Mouse (Mus musculus) left cerebral cortex, postnatal 25 days (tissue): ENCODE results near the gene Wnt2. TPM values are rescaled to one million over a fixed set of nuclear protein-coding genes. Genes with fewer than 3 reads are reported as not detected.

Experiments used
- DNase-seq, 2 experiments: peaks; one replicate each; pipeline ENCODE4 v3.0.0; 2022; ENCODE audit warnings: low spot score in 2 of 2, mixed read lengths in 1 of 2
- intact Hi-C: fragments of 180-260 bp; cut with DNase I; formaldehyde crosslinking; loops from one replicate; pipeline ENCODE4 v1.15.1; 2025
- total RNA-seq, 2 experiments: library from RNA; stranded (reverse); gene quantifications; 2 replicates each; pipeline ENCODE4 v1.2.3; 2021

Wnt2 gene
- total RNA-seq, 2 experiments from 2014 or later = 5.9 to 7.0 TPM

DNA sequence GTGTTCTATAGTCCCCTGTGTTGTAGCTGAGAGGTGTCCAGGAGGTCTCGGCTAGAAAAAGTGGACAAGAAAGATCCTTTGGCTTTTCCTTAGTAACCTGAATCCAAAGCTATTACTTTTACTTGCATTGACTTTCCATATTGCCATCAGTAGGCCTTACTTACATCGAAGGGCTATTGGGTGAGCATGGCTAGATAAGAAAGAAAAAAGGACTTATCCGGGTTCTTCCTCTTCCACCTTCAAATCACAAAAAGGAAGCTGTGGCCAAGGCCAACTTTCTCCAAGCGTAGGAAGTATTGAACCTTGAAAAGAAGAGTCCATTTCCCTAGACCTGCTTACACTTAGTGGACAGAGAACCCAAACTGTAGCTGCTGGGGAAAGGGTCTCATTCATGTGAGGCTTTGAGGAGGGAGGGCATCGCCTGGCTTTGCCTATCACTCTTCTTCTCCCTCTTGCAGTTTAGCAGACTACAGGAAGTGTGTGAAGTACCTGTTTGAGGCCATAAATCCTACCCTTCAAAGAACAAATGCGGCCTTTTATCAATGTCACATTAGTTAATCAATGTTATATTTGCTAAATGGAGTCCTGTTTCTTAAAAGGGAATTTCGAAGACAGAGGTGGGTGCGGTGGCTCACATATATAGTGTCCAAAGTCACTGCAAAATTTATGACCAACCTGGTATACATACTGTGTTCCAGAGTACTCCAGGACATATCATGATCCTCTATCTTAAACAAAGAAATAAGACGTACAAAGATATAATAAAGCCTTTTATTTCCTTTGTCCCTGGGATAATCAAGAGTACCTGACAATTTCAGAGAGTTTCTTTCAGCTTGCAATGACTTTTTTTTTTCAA lies 40.0 kb downstream of the Wnt2 start:
- intact Hi-C loops = no loop called here
- no peak for DNase-seq

DNA sequence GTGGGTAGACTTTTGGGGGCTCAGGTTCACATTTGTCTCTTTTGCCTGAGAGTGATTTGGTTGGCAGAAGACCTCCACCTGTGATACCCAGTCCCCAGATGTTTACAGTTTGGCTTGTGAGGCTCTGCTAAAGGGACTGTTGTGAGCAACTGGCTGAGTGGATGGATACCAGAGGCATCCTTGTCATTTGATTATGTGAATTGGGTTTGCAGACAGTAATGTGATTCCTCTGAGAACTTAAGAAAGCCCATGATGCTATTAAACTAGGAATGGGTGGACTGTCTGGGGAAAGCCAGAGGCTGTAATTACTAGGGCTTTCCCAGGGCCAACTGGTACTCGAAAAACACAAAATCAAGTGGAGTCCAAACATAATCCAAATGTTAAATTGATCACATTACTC lies 51.0 kb downstream of the Wnt2 start:
- no peak for DNase-seq
- intact Hi-C loops = no loop called here

DNA sequence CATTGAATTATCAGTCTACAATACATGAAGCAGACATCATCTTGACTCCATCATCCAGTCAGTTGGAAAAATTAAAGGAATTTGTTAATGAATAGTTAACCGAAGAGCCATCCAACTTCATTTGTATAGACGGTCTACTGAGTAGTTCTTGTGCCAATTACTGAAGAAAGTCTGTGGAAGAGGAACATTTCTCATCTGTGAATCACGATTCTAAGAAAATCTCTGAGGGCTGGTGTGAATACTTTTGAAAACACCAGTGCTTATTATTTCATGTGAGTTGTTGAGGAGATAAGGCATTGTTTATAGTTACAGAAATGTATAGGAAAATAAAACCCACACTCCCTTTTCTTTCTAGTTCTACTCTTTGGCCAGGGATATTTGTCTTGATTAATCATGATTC lies 51.5 kb downstream of the Wnt2 start:
- DNase-seq = peak in 1 of 2 experiments; percentile 61
- intact Hi-C loops = no loop called here

DNA sequence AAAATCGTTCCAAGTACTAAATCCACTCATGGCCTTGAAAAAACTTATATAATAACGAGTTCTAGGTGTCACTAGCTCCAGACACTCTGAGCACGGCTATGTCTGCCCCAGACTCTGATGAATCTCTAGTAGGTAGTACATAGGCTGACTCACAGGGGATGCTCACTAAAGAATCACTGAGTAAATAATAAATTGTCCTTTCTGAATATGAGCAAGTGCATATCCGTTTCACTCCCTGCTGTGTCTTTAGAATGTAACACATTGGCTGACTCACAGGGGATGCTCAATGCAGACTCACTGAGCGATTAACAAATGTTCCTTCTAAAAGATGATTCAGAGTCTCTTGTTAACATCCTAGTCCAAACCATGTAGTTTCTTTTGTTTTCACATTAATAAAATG lies 52.1 kb downstream of the Wnt2 start:
- intact Hi-C loops = no loop called here
- peak in 1 of 2 experiments; percentile 76 for DNase-seq

DNA sequence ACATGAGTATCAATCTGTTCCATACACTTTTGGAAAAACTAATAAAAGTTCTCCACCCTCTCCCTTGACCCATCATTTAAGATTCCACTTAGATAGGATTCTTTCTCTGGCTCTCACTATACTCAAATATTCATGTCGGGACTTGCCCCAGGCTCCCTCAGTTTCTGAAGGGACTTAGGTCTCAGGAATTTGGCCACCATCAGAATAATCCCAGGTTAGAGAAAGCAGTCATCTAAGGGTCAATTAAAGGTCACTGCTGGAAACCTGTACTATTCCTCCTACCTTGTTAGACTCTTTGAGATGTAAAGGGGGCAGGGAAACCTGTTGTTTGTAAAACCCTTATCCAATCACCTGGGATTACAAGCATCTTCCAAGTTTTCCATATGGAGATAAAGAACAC lies 53.2 kb downstream of the Wnt2 start:
- intact Hi-C loops = no loop called here
- no peak for DNase-seq

DNA sequence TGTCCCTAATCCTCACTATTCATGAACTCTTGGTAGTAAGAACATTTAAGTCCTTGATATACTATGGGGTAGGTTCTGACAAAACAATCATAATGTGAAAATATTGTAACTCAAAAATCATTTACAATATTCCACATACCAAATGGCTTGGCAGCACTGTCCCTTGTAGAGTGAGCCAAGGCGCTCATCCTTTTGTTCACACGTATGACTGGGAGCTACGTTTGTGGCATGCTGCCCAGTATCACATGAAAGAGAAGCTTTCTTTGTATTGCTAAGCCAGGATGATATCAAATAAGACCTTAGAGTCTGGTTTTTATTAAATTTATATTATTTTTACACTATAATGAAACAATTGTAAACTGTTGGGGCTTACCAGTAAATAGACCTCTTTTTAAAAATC lies 56.0 kb downstream of the Wnt2 start:
- intact Hi-C loops = no loop called here
- DNase-seq = peak in 1 of 2 experiments; percentile 49

DNA sequence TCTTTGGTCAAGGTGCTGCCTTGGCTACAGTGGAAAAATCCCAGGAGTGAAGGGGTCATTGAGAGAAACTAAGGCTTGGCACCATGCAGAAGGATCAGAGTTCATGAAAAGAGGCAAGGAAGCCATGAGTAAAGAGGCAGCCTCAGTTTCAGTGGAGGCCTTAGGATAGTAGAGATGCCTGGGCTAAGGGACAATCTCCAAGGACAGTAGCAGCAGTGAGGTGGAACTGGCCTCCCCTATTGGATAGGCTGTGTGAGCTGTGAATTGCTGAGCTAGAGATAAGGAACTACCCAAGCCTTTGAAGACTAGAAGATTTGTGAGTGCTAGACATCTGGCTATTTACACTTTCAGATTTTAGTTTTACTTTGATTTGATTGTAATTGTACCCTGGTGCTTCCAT lies 59.0 kb downstream of the Wnt2 start:
- no peak for DNase-seq
- intact Hi-C loops = no loop called here

DNA sequence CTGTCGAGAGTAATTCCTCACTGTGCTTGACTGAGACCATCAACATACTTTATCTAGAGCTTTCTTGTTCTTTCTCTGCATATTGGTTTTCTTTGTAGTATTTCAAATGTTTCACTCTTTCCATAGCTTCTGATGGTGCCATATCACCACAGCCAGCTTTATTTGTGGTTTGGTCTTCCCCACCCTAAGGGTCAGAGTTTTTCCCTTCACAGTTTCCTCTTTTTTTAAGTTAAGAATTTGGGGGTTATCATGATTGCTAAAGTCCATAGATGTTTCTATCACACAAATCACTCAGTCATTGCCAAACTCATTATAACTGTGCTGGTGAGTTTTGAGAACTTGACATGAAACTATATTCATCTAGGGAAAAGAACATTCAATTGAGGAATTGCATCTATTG lies 60.6 kb downstream of the Wnt2 start:
- DNase-seq = no peak
- intact Hi-C loops = no loop called here

DNA sequence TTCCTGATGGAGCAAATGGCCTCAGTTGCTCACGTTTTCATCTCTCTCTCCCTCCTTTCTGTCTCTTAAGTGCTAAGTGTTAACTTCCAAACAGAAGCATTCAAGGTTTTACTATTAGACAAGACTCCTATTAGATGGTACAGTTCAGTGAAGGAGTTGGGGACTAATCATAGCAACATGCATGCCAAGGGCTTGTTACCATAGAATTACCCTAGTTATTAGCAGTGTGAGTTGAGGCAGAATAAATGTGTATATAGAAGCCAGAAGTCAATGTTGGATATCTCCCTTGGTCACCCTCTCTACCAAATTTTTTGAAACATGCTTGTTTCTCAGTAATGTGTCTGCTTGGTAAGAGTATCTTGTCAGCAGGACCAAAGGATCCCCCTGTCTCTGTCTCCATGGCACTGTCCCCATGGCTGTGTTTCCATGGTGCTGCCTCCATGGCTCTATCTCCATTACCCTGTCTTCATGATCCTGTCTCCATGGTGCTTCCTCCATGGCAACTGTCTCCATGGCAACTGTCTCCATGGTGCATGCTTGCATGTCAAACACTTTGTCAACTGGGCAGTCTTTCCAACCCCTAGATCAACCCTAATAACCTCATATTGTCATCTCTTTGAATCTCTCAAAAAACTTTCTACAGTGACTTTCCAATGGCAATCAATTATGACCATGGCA lies 61.8 kb downstream of the Wnt2 start:
- DNase-seq = no peak

DNA sequence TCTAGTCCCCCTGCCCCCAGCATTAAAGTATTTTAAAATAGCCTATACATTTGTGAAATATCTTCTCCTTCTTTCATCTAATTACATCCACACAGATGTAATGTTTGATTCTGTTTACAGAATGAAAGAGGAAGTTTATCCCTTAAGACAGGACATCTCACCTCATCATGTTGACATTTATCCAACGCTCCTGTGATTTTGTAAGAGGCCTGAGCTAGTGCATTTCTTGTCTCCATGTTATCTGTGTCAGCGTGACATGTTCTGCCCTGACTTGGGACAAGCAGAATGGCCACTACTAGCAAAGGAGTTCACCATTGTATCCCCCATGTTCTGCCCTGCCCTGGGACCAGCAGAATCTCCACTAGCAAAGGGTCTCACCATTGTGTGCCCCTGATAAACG lies 66.9 kb downstream of the Wnt2 start:
- intact Hi-C loops = no loop called here
- DNase-seq = no peak

More for the DNA sequence above, 61.8 kb downstream of the Wnt2 start:
- intact Hi-C loops = no loop called here

DNA sequence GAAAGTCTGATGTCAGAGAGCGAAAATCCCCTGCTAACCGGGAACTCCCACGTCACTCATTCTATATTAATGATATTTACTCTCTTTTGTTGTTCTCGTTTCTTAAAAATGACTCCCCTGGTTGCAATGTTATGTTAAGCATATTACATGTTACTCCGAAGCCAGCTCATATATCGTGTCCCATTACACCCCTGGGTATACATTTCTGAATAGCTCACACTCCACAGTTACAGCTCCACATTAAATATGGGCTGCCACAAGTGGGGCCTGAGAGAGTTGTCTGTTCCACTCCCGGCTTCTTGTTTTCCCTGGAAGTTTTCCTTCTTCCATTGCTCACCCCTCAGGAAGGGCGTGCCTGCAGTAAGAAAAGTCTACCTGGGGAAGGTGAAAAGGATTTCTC lies 78.6 kb downstream of the Wnt2 start:
- intact Hi-C loops = no loop called here
- no peak for DNase-seq

DNA sequence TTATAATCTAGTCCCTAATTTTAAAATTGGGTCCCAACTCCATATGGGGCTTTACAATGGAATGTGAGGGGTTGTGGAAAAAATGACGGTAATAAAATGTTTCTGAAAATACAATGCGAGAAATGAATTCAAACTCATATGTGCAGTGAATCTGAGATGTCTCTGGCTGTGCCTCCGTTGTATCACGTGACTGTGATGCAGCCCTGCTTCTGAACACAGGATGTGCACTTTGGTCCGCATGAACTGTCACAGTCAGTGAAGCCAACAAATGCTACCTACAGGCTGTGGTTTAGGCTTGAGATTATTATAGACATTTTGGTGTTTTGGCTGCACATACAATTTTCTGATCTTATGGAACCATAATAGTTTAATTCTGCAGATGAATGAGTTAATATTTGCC lies 81.3 kb downstream of the Wnt2 start:
- DNase-seq = no peak
- intact Hi-C loops = no loop called here

DNA sequence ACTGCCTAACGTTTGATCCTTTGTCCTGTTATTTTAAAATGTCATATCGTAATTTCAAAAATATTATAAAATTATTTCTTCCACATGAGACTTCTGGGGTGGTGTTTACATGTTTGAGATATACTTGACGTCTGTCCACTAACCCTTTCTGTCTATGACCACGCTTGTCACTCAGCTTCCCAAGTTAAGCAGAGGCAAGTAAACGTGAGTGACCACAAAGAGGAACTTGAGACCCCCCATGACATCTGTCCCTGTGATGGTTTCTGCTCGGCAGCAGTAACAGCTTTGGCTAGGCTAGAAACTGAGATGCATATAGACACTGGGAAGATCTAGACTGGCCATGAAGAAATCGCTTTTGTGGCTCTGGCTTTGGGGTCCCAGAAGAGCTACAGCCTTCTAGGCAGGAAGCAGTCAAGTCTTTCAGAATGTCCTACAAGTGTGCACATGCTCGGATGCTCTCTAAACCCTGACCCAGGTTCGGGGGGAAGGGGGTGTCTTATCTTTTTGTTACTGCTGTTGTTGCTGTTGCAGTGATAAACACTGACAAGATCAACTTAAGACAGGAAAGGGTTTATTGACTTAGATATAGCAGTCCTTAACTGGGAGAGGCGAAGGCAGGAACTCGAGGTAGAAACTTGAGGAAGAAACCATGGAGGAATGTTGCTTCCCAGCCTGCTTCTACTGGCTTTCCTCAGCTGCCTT lies 83.1 kb downstream of the Wnt2 start:
- DNase-seq = no peak
- intact Hi-C loops = no loop called here

DNA sequence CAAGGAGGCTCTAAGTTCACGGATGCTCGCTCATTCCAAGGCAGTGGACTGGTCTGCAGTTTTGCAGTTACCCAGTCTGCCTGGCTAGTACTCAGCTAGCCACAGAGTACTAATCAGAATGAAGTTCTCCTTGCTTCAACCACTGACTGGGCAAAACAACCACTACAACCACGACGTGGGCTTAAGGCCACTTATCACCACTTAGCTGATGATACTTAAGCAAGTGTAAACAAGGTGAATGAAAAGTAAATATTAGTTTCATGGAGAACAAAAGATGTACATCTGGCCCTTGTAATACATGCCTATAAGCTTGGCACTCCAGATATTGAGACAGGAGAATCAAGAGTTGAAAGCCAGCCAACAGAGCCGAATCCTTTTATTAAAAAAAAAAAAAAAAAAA lies 83.9 kb downstream of the Wnt2 start:
- no peak for DNase-seq
- intact Hi-C loops = no loop called here

DNA sequence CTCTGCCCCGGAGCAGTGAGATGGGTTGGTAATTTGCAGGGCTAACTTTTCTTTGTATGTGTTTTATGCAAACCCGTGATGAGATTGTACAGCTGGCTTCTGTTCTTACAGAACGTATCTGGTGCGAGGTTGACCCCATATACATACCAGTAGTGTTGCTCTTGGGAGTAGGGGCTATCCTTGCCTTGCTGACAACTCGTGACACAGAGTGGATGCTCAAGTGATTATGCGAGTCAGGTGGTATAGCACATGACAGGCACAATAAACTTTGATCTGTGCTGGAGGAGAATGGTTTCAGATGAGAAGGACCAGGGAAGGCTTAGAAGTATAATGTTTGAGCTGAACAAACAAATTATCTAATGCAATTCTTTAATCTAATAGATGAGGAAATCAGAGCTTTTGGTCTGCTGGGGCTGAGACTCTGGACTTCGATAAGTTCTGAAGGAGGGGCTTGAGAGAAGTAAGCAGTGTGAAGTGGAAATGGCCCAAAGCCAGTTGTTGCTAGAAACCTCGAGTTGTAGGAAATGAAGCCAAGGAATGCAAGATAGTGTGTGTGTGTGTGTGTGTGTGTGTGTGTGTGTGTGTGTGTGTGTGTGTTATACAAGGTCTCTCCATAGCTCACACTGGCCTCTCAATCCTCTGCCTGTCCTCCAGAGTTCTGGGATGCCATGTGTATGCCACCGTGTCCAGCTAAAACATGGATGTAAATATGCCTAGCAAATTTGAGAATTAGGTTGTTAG lies 86.3 kb downstream of the Wnt2 start:
- no peak for DNase-seq
- intact Hi-C loops = no loop called here

DNA sequence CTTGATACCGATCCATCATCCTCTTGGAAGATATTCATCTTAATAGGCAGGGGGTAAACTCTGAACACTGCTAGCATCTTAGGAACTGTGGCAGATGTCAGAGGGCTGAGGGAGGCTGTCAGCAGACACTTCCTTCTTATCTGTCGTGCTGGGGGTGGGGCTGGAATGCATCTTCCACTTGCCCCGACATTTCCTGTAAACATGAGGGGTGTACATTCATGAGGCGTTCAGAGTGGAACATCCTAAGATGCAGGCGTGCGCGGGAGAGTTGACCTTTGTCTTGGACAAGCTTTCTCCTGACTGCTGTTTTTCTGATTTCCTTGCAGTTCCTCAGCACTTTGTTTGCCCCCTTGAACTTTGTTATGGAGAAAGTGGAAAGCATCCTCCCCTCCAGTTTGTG lies 88.0 kb downstream of the Wnt2 start:
- intact Hi-C loops = no loop called here
- no peak for DNase-seq

DNA sequence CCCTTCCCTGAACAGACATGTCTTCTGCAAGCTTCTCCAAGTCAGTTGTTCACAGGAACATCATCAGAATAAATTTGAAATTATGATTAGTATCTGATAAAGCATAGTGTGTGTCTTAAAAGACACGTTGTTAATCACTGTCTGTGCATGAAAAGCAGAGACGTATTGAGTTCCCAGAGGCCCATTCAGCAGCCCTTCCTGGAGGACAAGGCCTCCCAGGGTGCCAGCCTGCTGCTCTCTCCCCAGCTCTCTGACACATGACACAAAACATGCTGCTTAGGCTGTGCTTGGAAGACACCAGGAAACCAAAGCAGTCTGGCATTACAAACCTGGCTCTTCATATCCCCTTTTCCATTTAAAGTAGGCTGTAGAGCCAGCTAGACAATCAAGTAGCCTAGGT lies 88.5 kb downstream of the Wnt2 start:
- intact Hi-C loops = no loop called here
- no peak for DNase-seq
